Mouse (Mus musculus): ENCODE measurements around the gene Ears2. TPM values are rescaled to one million over a fixed set of nuclear protein-coding genes. Genes with fewer than 3 reads are reported as not detected.

Gene Ears2
- total RNA-seq, 4 experiments from 2014 or later: 7.1 to 8.4 (median 7.9) TPM

GRCm38 (mm10) chr7:122045181-122045634 lies 21.9 kb downstream of the Ears2 start:
- DNase-seq (ENCODE audit: low spot score in 2 of 2): peak in 1 of 2 experiments; percentile 25

- DNase-seq (ENCODE audit: low spot score in 2 of 2): no peak
Observed at GRCm38 (mm10) chr7:122044106-122044505, 23.0 kb downstream of the Ears2 start.

GRCm38 (mm10) chr7:122034348-122034747 lies 32.7 kb downstream of the Ears2 start:
- no peak for DNase-seq (ENCODE audit: low spot score in 2 of 2)

GRCm38 (mm10) chr7:122033371-122033770 lies 33.7 kb downstream of the Ears2 start:
- no peak for DNase-seq (ENCODE audit: low spot score in 2 of 2)

- DNase-seq (ENCODE audit: low spot score in 2 of 2): no peak
Observed at GRCm38 (mm10) chr7:122022131-122022530, 44.9 kb downstream of the Ears2 start.

- peak; percentile 70 to 81 for DNase-seq (ENCODE audit: low spot score in 2 of 2)
Observed at GRCm38 (mm10) chr7:122020667-122021354, 46.3 kb downstream of the Ears2 start, which contains the start of gene Gga2. Gene Gga2 (minus strand): TSS chr7:122021222.

GRCm38 (mm10) chr7:122020273-122020666 lies 46.8 kb downstream of the Ears2 start:
- DNase-seq (ENCODE audit: low spot score in 2 of 2): no peak

- peak in 1 of 2 experiments; percentile 80 for DNase-seq (ENCODE audit: low spot score in 2 of 2)
Observed at GRCm38 (mm10) chr7:122018978-122019377, 48.1 kb downstream of the Ears2 start.

- no peak for DNase-seq (ENCODE audit: low spot score in 2 of 2)
Observed at GRCm38 (mm10) chr7:122018247-122018646, 48.8 kb downstream of the Ears2 start.

- DNase-seq (ENCODE audit: low spot score in 2 of 2): no peak
Observed at GRCm38 (mm10) chr7:122015734-122016133, 51.3 kb downstream of the Ears2 start.

- no peak for DNase-seq (ENCODE audit: low spot score in 2 of 2)
Observed at GRCm38 (mm10) chr7:122015105-122015504, 52.0 kb downstream of the Ears2 start.

GRCm38 (mm10) chr7:122012949-122013348 lies 54.1 kb downstream of the Ears2 start:
- no peak for DNase-seq (ENCODE audit: low spot score in 2 of 2)

- DNase-seq (ENCODE audit: low spot score in 2 of 2): no peak
Observed at GRCm38 (mm10) chr7:122012370-122012769, 54.7 kb downstream of the Ears2 start.

GRCm38 (mm10) chr7:122000396-122000795 lies 66.7 kb downstream of the Ears2 start:
- no peak for DNase-seq (ENCODE audit: low spot score in 2 of 2)

GRCm38 (mm10) chr7:121995961-121996360 lies 71.1 kb downstream of the Ears2 start:
- no peak for DNase-seq (ENCODE audit: low spot score in 2 of 2)

Other genes with a start within 250 kb of the Ears2 start
- not detected for gene Scnn1b, start 202.2 kb downstream of the Ears2 start, total RNA-seq (2022)
- gene Cog7, start 85.6 kb downstream of the Ears2 start, total RNA-seq (2022): 10 to 100 TPM; 45.4 to 51.0 (median 48.1) TPM
- gene Gga2, start 46.0 kb downstream of the Ears2 start, total RNA-seq (2022): 10 to 100 TPM; 30.4 to 37.7 (median 35.3) TPM
- gene Ubfd1, start 88 bp downstream of the Ears2 start, total RNA-seq (2022): 10 to 100 TPM; 50.2 to 58.3 (median 51.9) TPM
- 100 to 1,000 TPM; 243 to 272 (median 259) TPM for gene Ndufab1, start 34.6 kb upstream of the Ears2 start, total RNA-seq (2022)
- gene Palb2, start 65.7 kb upstream of the Ears2 start, total RNA-seq (2022): 1 to 10 TPM; 1.8 to 2.3 (median 2.0) TPM
- 100 to 1,000 TPM in 2 of 4 experiments, 10 to 100 TPM in 2; 96.3 to 105 (median 100) TPM for gene Dctn5, start 65.8 kb upstream of the Ears2 start, total RNA-seq (2022)
- gene Plk1, start 92.2 kb upstream of the Ears2 start, total RNA-seq (2022): 1 to 10 TPM; 1.4 to 2.0 (median 1.7) TPM
- gene Ern2, start 118.9 kb upstream of the Ears2 start, total RNA-seq (2022): under 1 TPM; 0.33 to 0.87 (median 0.71) TPM
- gene Chp2, start 152.2 kb upstream of the Ears2 start, total RNA-seq (2022): 1 to 10 TPM; 4.6 to 5.9 (median 5.0) TPM
- gene Prkcb, start 221.5 kb upstream of the Ears2 start, total RNA-seq (2022): 1,000 to 10,000 TPM in 2 of 4 experiments, 100 to 1,000 TPM in 2; 870 to 1,138 (median 953) TPM

Measured in left cerebral cortex, adult 8-10 months (tissue).